Mouse (Mus musculus) lung, postnatal 0 days (tissue): ENCODE results near the gene E2f6.

Source experiments
- CTCF ChIP-seq: IDR thresholded peaks from 2 replicates; pipeline ENCODE4 v1.5.1; 2016; ENCODE audit warnings: antibody characterized with exemption, mild to moderate bottlenecking
- EP300 ChIP-seq: IDR thresholded peaks from 2 replicates; pipeline ENCODE4 v1.6.1; 2016; ENCODE audit warnings: antibody characterized with exemption, mild to moderate bottlenecking, control low read depth

DNA sequence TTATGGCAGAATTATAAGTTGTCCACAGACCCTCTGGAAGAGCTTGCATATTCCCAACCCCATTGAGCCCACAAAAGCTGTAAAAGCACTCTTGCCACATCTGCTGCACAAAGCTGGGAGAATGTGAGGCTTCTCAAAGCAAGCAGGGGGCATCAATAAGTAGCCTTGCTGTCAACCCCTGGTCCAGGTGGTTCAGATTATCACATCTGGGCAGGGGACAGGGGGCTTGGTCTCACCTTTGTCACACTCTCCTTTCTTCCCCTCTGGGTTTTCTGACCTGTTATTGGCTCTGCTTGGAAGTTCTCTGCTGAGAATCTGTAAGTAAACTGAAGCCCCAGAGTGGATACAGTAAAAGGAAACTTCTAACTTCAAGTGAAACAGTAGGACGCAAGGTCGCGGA, 11.9 kb upstream of the E2f6 start:
- TF ChIP-seq CTCF (no peak), EP300 (no peak)
